Mouse (Mus musculus) heart, embryonic 12.5 days (tissue): Measurements from ENCODE around the gene Lrrc17. TPM values are rescaled to one million over a fixed set of nuclear protein-coding genes. Genes with fewer than 3 reads are reported as not detected.
"Not testable (repeated sequence)": the region's sequence is repeated elsewhere in the genome, so short reads cannot be mapped to it uniquely, and the experiment has no call there.

Experiments used
- ATAC-seq: fragments of 200-750 bp; cut with Nextera tagmentation; 2 replicates; pipeline ENCODE4 v1.8.0; 2017; ENCODE audit warnings: moderate TSS enrichment, moderate library complexity; ENCODE audit not compliant: insufficient number of reproducible peaks, low FRiP score
- H3K27ac ChIP-seq: fragments of 300-500 bp; sonication (generic); 2 replicates; pipeline ENCODE4 v1.5.1; 2016; ENCODE audit warnings: mild to moderate bottlenecking, moderate library complexity; ENCODE audit not compliant: poor library complexity, severe bottlenecking
- H3K27me3 ChIP-seq: fragments of 300-500 bp; sonication (generic); replicated peaks from 2 replicates; pipeline ENCODE4 v1.6.1; 2016; ENCODE audit warnings: mild to moderate bottlenecking, moderate library complexity
- H3K36me3 ChIP-seq: fragments of 300-500 bp; sonication (generic); 2 replicates; pipeline ENCODE4 v1.6.1; 2016; ENCODE audit warnings: mild to moderate bottlenecking, moderate library complexity
- H3K4me1 ChIP-seq: fragments of 300-500 bp; sonication (generic); replicated peaks from 2 replicates; pipeline ENCODE4 v1.6.1; 2016; ENCODE audit warnings: mild to moderate bottlenecking
- H3K4me2 ChIP-seq: fragments of 300-500 bp; sonication (generic); 2 replicates; pipeline ENCODE4 v1.6.1; 2016; ENCODE audit warnings: mild to moderate bottlenecking, moderate library complexity
- H3K4me3 ChIP-seq: fragments of 300-500 bp; sonication (generic); 2 replicates; pipeline ENCODE4 v1.5.1; 2016; ENCODE audit warnings: mild to moderate bottlenecking
- H3K9ac ChIP-seq: fragments of 300-500 bp; sonication (generic); 2 replicates; pipeline ENCODE4 v1.6.1; 2016; ENCODE audit warnings: mild to moderate bottlenecking, moderate library complexity
- H3K9me3 ChIP-seq: fragments of 300-500 bp; sonication (generic); replicated peaks from 2 replicates; pipeline ENCODE4 v1.6.1; 2016; ENCODE audit warnings: mild to moderate bottlenecking, moderate library complexity
- WGBS: fragments of 180-500 bp; shearing (Covaris S2); methylation state at CpG from one replicate; pipeline ENCODE4 v1.1.7; 2016; 5-methylcytosine and 5-hydroxymethylcytosine counted together
- polyA plus RNA-seq: library from polyadenylated mRNA; unstranded; fragments of >200 nt; fragmentation: Nextera tagmentation; extraction: Ambion mirVana; gene quantifications from 2 replicates; pipeline ENCODE4 v1.2.1, GENCODE M21; 2016

The Lrrc17 gene
- polyA plus RNA-seq, 1 experiment from 2014 or later, result 7.8 TPM

DNA sequence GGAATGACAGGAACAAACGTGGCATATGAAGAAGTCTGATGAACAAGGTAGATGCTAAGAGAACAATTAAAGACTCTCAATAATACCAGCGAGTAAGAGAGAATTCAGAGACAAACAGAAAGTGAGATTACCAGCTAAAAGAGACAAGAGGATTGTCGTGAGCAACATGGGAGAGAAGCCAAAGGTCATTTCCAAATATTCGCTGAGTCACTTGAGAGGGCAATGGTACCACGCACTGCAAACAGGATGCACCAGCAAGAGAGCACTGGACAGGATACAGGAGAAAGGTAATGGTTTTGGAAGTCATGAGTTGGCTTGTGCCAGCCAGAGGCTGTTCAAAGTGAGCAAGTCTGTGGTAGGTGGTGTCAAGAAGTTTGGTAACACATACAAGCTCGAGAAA, 62.6 kb downstream of the Lrrc17 start:
- 63% methylated on average over 6 of the region's 6 CpGs for WGBS

GRCm38 (mm10) chr5:21608311-21609304, 65.2 kb downstream of the Lrrc17 start:
- H3K4me1 ChIP-seq, result no peaks in the 10 kb centered on the region
- no peak for ATAC-seq
- H3K4me3 ChIP-seq, result no peak overlapping the region
- no peaks in the 10 kb centered on the region for H3K27me3 ChIP-seq
- 76% methylated on average over 12 of the region's 12 CpGs for WGBS
- no peak overlapping the region for H3K4me2 ChIP-seq
- H3K27ac ChIP-seq, result no peak overlapping the region
- no peak overlapping the region for H3K9ac ChIP-seq
- 0 out of 2 replicates have a peak, but pooled peaks cover 3% of the 10 kb centered on the region for H3K9me3 ChIP-seq
- no peaks in the 10 kb centered on the region for H3K36me3 ChIP-seq

More for the DNA sequence above, 62.6 kb downstream of the Lrrc17 start:
- ATAC-seq, result no peak
- Histone ChIP-seq H3K27ac (no peak overlapping the region), H3K27me3 (no peaks in the 10 kb centered on the region), H3K9me3 (0 out of 2 replicates have a peak, but pooled peaks cover 3% of the 10 kb centered on the region), H3K36me3 (no peaks in the 10 kb centered on the region), H3K4me1 (no peaks in the 10 kb centered on the region), H3K4me3 (no peak overlapping the region), H3K4me2 (no peak overlapping the region), H3K9ac (no peak overlapping the region)

DNA sequence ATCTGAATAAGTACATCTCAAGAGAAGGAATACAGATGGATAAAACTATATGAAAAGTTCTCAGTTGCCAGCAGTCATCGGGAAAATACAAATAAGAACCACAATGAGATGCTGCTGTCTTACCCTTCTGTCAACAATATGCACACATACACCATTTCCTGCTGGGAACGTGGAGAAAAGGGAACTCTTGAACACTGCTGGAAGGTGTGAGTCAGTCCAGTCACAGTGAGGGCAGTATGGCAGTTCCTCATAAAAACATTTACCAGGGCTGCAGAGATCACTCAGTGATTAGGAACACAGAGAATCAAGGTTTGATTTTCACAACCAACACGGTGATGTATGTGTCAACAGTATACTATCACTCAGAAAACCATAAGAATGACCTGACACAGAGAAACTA, 67.6 kb downstream of the Lrrc17 start:
- no peak for ATAC-seq
- 51% methylated on average over 3 of the region's 3 CpGs for WGBS
- H3K9ac ChIP-seq, result no peak overlapping the region
- H3K36me3 ChIP-seq, result no peaks in the 10 kb centered on the region
- H3K4me1 ChIP-seq, result no peaks in the 10 kb centered on the region
- no peak overlapping the region for H3K4me2 ChIP-seq
- H3K4me3 ChIP-seq, result no peak overlapping the region
- 0 out of 2 replicates have a peak, but pooled peaks cover 3% of the 10 kb centered on the region for H3K9me3 ChIP-seq
- no peaks in the 10 kb centered on the region for H3K27me3 ChIP-seq
- H3K27ac ChIP-seq, result no peak overlapping the region

GRCm38 (mm10) chr5:21614299-21614698, 70.9 kb downstream of the Lrrc17 start:
- H3K4me1 ChIP-seq, H3K4me3 ChIP-seq, H3K36me3 ChIP-seq, H3K9me3 ChIP-seq, H3K27ac ChIP-seq, H3K27me3 ChIP-seq, ATAC-seq, H3K4me2 ChIP-seq, H3K9ac ChIP-seq: not testable (repeated sequence)
- 91% methylated on average over 11 of the region's 11 CpGs for WGBS

GRCm38 (mm10) chr5:21616450-21617009, 73.2 kb downstream of the Lrrc17 start:
- no peak for ATAC-seq
- 50% methylated on average over 3 of the region's 3 CpGs for WGBS

More at GRCm38 (mm10) chr5:21616450-21617009, 73.2 kb downstream of the Lrrc17 start:
- Histone ChIP-seq H3K9me3 (no peaks in the 10 kb centered on the region), H3K27ac (no peak overlapping the region), H3K36me3 (no peaks in the 10 kb centered on the region), H3K9ac (no peak overlapping the region), H3K4me3 (no peak overlapping the region), H3K27me3 (no peaks in the 10 kb centered on the region), H3K4me1 (no peaks in the 10 kb centered on the region), H3K4me2 (no peak overlapping the region)

Other genes with a start within 250 kb of the Lrrc17 start
- 34.2 and 35.3 TPM in 2 replicates for gene Fgl2, start 170.9 kb upstream of the Lrrc17 start, polyA plus RNA-seq
- gene Ccdc146, start 118.9 kb upstream of the Lrrc17 start, polyA plus RNA-seq, result 1.3 and 2.1 TPM in 2 replicates
- gene Fam185a, start 118.6 kb upstream of the Lrrc17 start, polyA plus RNA-seq, result 9.4 and 10.1 TPM in 2 replicates
- 0.10 and 0.19 TPM in 2 replicates for gene Fbxl13, start 102.1 kb downstream of the Lrrc17 start, polyA plus RNA-seq
- gene Armc10, start 102.3 kb downstream of the Lrrc17 start, polyA plus RNA-seq, result 21.7 and 22.9 TPM in 2 replicates
- 5.4 and 6.9 TPM in 2 replicates for gene Napepld, start 157.8 kb downstream of the Lrrc17 start, polyA plus RNA-seq
- 131 and 136 TPM in 2 replicates for gene Pmpcb, start 193.6 kb downstream of the Lrrc17 start, polyA plus RNA-seq
- gene Dnajc2, start 241.7 kb downstream of the Lrrc17 start, polyA plus RNA-seq, result 63.0 and 63.6 TPM in 2 replicates
- gene Psmc2, start 241.7 kb downstream of the Lrrc17 start, polyA plus RNA-seq, result 151 and 157 TPM in 2 replicates